Mouse (Mus musculus): Measurements from ENCODE around the gene Cybrd1.

DNA sequence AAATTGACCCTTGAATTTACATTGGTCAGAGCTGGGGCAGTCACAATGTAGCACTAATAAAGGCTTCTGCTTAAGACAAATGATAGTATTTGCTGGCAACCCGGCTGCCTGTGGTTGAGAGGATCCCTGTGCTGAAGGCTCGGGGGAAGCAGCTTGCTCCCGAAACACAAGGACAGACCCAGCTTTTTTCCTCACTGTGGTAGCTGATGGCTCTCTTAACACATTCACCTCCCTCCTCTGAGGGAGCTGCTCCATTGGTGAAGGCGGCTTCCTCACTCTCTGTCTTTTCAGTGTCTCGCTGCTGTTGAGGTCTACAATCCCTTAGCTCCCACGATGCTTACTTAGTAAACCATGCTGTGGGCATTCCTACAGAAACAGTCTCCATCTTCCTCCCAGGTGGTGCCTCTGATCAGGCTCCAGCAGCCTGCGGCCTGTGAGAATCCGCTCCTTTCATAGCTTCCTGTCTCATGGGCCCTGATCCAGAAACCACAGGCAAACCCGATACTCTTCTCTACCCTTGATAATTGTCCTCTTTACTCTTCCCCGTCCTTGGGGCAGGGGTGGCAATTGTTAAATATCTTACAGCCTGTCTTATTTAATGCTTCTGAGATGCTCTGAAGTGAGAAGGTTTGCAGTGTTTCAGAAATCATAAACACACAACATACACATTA is 15.0 kb upstream of the Cybrd1 start:
- TF ChIP-seq POLR2A (IDR thresholded peaks at IDR 0.05; ENCODE audit: extremely low read depth, insufficient read depth, low read length) (no peak), CTCF (IDR thresholded peaks at IDR 0.05; ENCODE audit: low read depth, low read length) (no peak)

All from liver, adult 2 months (tissue).